Mouse (Mus musculus): ENCODE results near the gene Cdh4. TPM values are rescaled to one million over a fixed set of nuclear protein-coding genes. Genes with fewer than 3 reads are reported as not detected.

The Cdh4 gene
- polyA plus RNA-seq, 1 experiment from 2014 or later: 32.7 TPM

DNA sequence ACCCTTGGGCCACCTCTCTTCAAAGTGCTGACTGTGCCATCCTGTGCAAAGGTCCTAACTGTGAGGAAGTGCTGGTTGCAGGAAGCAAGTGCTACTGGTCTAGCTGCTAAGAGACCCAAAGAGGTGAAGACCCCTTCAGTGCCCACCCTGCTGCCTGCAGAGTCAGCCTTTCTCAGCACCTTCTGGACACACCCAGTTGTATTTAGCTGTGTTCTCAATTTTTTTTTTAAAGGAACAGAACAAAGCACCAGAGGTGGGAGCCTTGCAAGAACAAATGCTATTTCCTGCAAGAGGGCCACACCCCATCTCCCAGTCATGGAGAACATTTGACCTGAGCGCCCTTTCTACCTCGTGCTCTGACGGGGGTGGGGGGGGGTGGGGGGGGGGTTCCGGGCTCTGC is 138.2 kb downstream of the Cdh4 start:
- Histone ChIP-seq H3K4me1 (replicated peaks) (peaks cover 31% of the 10 kb centered on the region), H3K4me3 (no peak overlapping the region), H3K27ac (replicated peaks) (no peak overlapping the region), H3K9me3 (no peaks in the 10 kb centered on the region), H3K4me2 (no peak overlapping the region), H3K27me3 (no peaks in the 10 kb centered on the region), H3K9ac (no peak overlapping the region), H3K36me3 (no peaks in the 10 kb centered on the region)
- no peak for ATAC-seq (ENCODE audit: low read depth)
- WGBS: 78% methylated on average over 4 of the region's 4 CpGs

DNA sequence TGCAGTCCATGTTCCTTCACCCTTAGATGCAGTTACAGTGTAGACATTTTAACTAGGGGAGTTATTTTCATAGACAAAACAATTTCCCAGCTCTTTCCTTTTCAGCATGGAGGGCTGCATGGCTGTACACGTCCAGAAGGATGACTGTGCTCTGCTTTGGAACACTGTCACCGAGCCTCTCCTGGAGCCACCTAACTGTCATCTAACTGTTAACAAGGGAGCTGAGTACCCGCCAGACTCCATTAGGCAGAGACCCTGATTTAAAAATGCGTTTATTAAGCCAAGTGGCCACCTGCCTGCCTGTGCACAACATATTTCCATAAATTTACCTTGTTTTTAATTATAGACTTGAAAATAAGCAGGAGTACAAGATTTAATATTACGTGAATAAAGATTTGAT is 138.8 kb downstream of the Cdh4 start:
- no peak overlapping the region for H3K4me2 ChIP-seq
- H3K4me3 ChIP-seq: no peak overlapping the region
- peaks cover 31% of the 10 kb centered on the region for H3K4me1 ChIP-seq (replicated peaks)
- ATAC-seq (ENCODE audit: low read depth): no peak
- H3K9ac ChIP-seq: no peak overlapping the region
- 59% methylated on average over 5 of the region's 5 CpGs for WGBS
- H3K27ac ChIP-seq (replicated peaks): no peak overlapping the region
- H3K36me3 ChIP-seq: no peaks in the 10 kb centered on the region
- H3K27me3 ChIP-seq: no peaks in the 10 kb centered on the region
- H3K9me3 ChIP-seq: no peaks in the 10 kb centered on the region

DNA sequence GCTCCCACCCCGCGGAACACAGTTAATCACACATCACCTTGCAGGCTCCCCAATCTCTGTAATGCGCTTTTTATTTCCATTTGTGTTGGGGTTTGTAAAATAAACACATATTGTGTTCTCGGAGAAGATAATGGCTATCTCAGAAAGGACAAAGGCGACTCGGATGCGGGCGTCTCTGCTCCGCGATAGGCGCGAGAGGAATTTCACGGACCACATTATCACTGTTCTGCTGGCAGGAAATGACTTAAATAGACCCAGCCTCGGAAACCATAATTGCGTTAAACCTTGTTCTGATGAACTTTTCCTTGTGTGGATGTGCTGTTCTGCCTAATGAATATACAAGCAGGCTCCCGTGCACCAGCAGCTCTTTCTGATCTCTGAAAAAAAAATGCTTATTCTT is 140.7 kb downstream of the Cdh4 start:
- H3K36me3 ChIP-seq: no peaks in the 10 kb centered on the region
- no peak overlapping the region for H3K9ac ChIP-seq
- H3K27me3 ChIP-seq: no peaks in the 10 kb centered on the region; the same call in 1 of the 2 replicates
- no peak overlapping the region for H3K4me3 ChIP-seq
- H3K9me3 ChIP-seq: no peaks in the 10 kb centered on the region
- H3K4me2 ChIP-seq: peak overlapping the region; percentile 26
- 53% methylated on average over 16 of the region's 16 CpGs for WGBS
- H3K27ac ChIP-seq (replicated peaks): peak overlapping the region; percentile 61; the same call in 1 of the 2 replicates
- no peak for ATAC-seq (ENCODE audit: low read depth)
- peaks cover 31% of the 10 kb centered on the region for H3K4me1 ChIP-seq (replicated peaks)

DNA sequence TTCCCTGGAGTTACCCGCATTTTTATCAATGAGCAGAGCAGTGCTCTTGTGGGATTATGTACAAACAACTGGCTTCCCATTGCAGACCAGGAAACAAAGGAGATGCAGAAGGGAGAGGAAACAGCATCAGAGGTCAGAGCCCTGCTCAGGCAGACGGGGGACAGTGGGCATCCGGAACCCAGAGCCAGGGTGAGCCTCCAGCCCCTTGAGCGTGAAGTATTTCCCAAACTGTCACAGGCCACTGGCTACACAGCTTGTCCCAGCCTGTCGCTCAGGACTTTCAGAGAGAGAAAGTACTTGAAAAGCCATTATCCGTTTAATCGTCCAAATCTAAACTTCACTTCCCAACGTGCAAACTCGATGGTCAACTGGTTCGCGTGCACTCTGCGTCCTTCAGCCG is 142.4 kb downstream of the Cdh4 start:
- no peaks in the 10 kb centered on the region; the same call in 1 of the 2 replicates for H3K27me3 ChIP-seq
- no peak overlapping the region for H3K4me2 ChIP-seq
- H3K36me3 ChIP-seq: no peaks in the 10 kb centered on the region
- H3K9me3 ChIP-seq: no peaks in the 10 kb centered on the region
- no peak overlapping the region for H3K27ac ChIP-seq (replicated peaks)
- 76% methylated on average over 13 of the region's 13 CpGs for WGBS
- no peak overlapping the region for H3K4me3 ChIP-seq
- H3K4me1 ChIP-seq (replicated peaks): peaks cover 24% of the 10 kb centered on the region
- no peak for ATAC-seq (ENCODE audit: low read depth)
- no peak overlapping the region for H3K9ac ChIP-seq

DNA sequence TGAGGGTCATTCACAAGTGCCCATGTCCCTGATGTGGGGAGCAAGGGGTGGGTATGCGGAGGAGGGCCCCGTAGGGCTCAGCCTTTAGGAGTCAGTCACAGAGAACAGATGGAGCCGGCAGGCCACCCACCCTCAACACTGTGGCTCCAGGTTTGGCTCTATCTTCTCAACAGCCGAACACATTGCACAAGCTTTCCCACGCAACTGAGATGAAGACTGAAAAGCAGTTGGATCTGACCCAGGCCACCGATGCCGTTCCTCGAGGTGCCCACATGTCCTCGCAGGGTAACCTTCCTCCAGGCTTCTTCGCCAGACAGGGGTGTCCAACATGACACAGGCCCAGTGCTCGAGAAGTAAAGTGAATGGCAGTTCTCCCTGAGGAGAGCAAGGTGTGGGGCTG is 144.2 kb downstream of the Cdh4 start:
- Histone ChIP-seq H3K4me1 (replicated peaks) (peaks cover 24% of the 10 kb centered on the region), H3K36me3 (no peaks in the 10 kb centered on the region)
- ATAC-seq (ENCODE audit: low read depth): no peak

DNA sequence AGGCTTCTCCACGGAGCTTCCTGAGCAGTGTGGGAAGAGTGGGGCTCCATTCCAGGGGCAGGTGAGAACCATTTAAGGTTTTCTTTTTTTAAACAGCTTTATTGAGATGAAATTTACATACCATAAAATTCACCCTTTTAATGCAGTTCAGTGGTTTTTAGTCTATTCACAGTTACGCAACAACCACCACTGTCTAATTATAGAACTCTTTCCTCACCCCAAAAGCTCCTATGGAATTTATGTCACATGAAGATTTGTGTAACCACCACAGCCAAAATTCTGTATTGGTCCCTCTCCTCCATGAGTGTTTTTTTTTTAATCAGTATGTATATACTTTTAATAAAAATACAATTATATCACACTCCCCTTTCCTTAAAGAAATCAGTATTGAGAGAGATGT is 144.8 kb downstream of the Cdh4 start:
- Histone ChIP-seq H3K4me3 (no peak overlapping the region), H3K9ac (no peak overlapping the region), H3K36me3 (no peaks in the 10 kb centered on the region), H3K4me1 (replicated peaks) (peaks cover 29% of the 10 kb centered on the region), H3K9me3 (no peaks in the 10 kb centered on the region), H3K27me3 (no peaks in the 10 kb centered on the region; the same call in 1 of the 2 replicates), H3K27ac (replicated peaks) (no peak overlapping the region), H3K4me2 (no peak overlapping the region)
- ATAC-seq (ENCODE audit: low read depth): no peak
- 75% methylated on average over 2 of the region's 2 CpGs for WGBS

More for the DNA sequence above, 144.2 kb downstream of the Cdh4 start:
- WGBS: 89% methylated on average over 11 of the region's 11 CpGs
- Histone ChIP-seq H3K4me2 (no peak overlapping the region), H3K9ac (no peak overlapping the region), H3K4me3 (no peak overlapping the region), H3K27ac (replicated peaks) (no peak overlapping the region), H3K27me3 (no peaks in the 10 kb centered on the region; the same call in 1 of the 2 replicates), H3K9me3 (no peaks in the 10 kb centered on the region)

DNA sequence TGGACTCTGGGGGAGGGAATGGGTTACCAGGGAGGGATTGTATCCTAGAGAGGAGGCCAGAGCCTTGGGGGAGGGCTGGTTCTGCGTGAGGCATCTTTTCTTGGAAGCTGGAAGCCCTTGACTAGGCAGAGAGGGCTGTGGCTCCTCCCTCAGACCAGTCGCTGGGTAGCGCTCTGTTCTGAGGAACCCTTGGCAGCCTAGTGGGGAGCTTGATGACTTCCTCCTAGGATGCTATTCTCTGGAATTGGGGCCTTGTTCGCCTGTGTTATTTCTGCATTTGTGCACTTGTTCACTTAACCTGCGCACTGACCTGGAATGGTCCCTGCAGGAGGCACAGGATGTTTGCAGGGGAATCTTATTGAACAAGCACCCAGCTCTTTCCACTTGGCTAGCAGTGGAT is 149.4 kb downstream of the Cdh4 start:
- Histone ChIP-seq H3K4me1 (replicated peaks) (peaks cover 12% of the 10 kb centered on the region; the same call in 1 of the 2 replicates), H3K4me3 (no peak overlapping the region), H3K9me3 (no peaks in the 10 kb centered on the region), H3K9ac (no peak overlapping the region), H3K4me2 (no peak overlapping the region), H3K36me3 (no peaks in the 10 kb centered on the region), H3K27ac (replicated peaks) (no peak overlapping the region), H3K27me3 (no peaks in the 10 kb centered on the region)
- WGBS: 48% methylated on average over 5 of the region's 5 CpGs
- ATAC-seq (ENCODE audit: low read depth): no peak

DNA sequence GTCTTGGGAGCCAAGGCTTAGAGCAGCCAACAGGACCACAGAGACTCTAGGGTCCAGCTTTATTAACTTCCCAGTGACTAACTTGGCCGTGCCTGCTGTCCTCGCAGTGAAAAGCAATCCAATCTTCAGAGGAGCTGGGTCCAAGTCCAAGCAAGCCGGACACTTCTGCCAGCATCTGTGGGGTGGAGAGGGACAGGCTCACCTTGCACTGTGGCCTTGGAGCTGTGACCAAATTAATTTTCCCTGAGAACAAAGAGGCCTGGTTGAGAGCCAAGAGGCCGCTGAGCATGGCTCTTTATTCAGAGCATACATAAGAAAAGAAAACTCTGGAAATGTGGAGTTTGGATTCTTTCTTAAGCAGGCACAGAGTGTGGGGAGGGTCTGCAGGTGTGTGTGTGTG is 152.8 kb downstream of the Cdh4 start:
- H3K4me2 ChIP-seq: no peak overlapping the region
- H3K9ac ChIP-seq: no peak overlapping the region
- no peak overlapping the region for H3K4me3 ChIP-seq
- WGBS: 73% methylated on average over 4 of the region's 4 CpGs
- H3K9me3 ChIP-seq: no peaks in the 10 kb centered on the region
- H3K27me3 ChIP-seq: no peaks in the 10 kb centered on the region
- peaks cover 27% of the 10 kb centered on the region; the same call in 1 of the 2 replicates for H3K4me1 ChIP-seq (replicated peaks)
- ATAC-seq (ENCODE audit: low read depth): no peak
- H3K36me3 ChIP-seq: no peaks in the 10 kb centered on the region
- no peak overlapping the region for H3K27ac ChIP-seq (replicated peaks)

DNA sequence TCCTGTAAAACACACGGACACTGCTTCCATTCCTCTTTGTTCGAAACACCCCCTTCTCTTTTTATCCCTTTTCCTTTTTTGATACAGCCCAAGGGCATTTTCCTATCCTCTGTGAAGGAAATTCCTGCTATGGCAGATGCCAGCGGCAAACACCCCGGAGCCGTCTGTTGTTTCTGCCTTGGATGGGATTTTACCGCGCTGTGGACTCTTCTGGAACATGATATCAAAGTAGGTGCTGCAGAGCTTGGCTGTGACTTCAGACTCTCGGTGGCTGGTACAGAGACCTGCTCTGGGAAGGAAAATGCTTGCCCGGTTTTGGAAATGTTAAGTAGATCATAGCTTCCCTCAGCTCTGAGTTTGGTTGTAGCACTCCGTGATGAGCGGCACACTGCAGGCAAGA is 156.7 kb downstream of the Cdh4 start:
- 81% methylated on average over 11 of the region's 11 CpGs for WGBS
- H3K9me3 ChIP-seq: no peaks in the 10 kb centered on the region
- no peaks in the 10 kb centered on the region for H3K27me3 ChIP-seq
- no peak overlapping the region for H3K4me2 ChIP-seq
- H3K9ac ChIP-seq: no peak overlapping the region
- peaks cover 22% of the 10 kb centered on the region; the same call in 1 of the 2 replicates for H3K4me1 ChIP-seq (replicated peaks)
- H3K36me3 ChIP-seq: no peaks in the 10 kb centered on the region
- no peak for ATAC-seq (ENCODE audit: low read depth)
- no peak overlapping the region for H3K4me3 ChIP-seq
- no peak overlapping the region for H3K27ac ChIP-seq (replicated peaks)

DNA sequence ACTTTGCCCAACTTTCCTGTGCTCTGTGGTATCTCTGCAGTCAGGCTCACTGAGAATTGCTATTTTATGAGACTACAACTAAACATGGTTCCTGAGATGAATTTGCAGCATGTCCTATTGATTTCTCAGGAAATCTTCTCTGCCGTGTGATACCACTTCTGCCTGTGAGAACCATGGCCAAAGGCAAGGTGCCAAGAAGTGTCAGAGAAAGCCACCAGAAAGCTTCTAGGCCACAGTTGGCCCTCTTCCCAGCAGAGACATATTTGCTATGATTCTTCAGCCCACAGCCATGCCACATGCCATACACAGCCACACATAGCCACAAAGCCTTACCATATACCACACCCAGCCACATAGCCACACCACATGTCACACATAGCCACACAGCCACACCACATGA is 157.7 kb downstream of the Cdh4 start:
- Histone ChIP-seq H3K4me1 (replicated peaks) (peaks cover 22% of the 10 kb centered on the region; the same call in 1 of the 2 replicates), H3K9ac (no peak overlapping the region), H3K4me3 (no peak overlapping the region), H3K27ac (replicated peaks) (no peak overlapping the region), H3K4me2 (no peak overlapping the region), H3K36me3 (no peaks in the 10 kb centered on the region), H3K27me3 (no peaks in the 10 kb centered on the region), H3K9me3 (no peaks in the 10 kb centered on the region)
- no peak for ATAC-seq (ENCODE audit: low read depth)
- 87% methylated on average over 1 of the region's 1 CpGs for WGBS

DNA sequence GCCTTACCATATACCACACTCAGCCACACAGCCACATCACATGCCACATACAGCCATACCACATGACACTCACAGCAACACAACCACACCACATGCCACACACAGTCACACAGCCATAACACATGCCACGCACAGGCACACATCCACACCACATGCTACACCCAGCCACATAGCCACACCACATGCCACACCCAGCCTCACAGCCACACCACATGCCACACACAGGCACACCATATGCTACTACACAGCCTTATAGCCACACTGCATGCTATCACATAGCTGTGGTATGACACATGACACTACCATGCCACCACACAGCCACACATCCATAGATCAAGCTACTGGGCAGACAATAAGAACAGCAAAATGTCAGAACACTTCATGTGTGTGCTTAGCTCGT is 158.1 kb downstream of the Cdh4 start:
- peaks cover 23% of the 10 kb centered on the region for H3K4me1 ChIP-seq (replicated peaks)
- H3K36me3 ChIP-seq: no peaks in the 10 kb centered on the region
- no peak overlapping the region for H3K4me3 ChIP-seq
- ATAC-seq (ENCODE audit: low read depth): no peak
- H3K27me3 ChIP-seq: no peaks in the 10 kb centered on the region
- H3K4me2 ChIP-seq: no peak overlapping the region
- H3K9me3 ChIP-seq: no peaks in the 10 kb centered on the region
- no peak overlapping the region for H3K9ac ChIP-seq
- 76% methylated on average over 2 of the region's 2 CpGs for WGBS
- H3K27ac ChIP-seq (replicated peaks): no peak overlapping the region

DNA sequence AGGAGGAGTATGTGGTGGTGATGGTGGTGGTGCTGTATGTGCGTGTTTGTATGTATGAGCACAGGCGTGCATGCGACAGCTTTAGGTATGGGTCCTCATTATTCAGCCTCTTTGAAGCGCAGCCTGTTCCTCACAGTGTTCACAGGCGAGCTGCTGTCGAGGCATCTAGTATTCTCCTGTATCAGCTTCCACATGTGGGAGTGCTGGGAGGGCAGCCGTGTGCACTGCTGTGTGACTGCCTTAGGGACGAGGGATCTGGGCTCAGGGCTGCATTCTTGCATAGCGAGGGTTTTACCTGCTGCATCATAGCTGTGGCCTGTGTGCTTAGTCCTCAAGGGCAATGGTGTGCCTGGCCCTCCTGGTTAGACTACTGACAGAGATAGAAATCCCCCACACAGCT is 158.9 kb downstream of the Cdh4 start:
- ATAC-seq (ENCODE audit: low read depth): no peak

DNA sequence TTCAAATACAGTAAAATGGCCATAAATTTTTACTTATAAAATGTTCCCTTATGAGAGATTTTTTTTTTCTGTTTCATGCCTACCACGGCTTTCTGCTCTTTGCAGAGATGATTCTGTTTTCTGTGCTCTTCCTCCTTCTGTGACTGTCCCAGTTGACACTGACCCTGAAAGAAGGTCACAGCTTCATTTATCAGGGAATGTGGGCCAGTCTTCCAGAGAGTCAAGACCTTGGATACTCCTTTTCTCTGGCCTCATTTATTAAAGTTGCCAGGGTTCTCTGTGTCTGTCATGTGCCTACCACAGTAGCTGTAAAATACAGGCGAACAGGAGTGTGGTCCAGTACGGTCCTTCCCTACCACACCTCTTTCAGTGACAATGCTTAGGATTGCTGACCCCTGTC is 162.5 kb downstream of the Cdh4 start:
- Histone ChIP-seq H3K4me3 (no peak overlapping the region), H3K36me3 (no peaks in the 10 kb centered on the region), H3K9me3 (no peaks in the 10 kb centered on the region), H3K27ac (replicated peaks) (no peak overlapping the region), H3K9ac (no peak overlapping the region), H3K4me1 (replicated peaks) (peaks cover 10% of the 10 kb centered on the region), H3K4me2 (no peak overlapping the region), H3K27me3 (no peaks in the 10 kb centered on the region)
- ATAC-seq (ENCODE audit: low read depth): no peak
- 82% methylated on average over 3 of the region's 3 CpGs for WGBS

More for the DNA sequence above, 158.9 kb downstream of the Cdh4 start:
- Histone ChIP-seq H3K27me3 (no peaks in the 10 kb centered on the region), H3K9me3 (no peaks in the 10 kb centered on the region), H3K9ac (no peak overlapping the region), H3K4me3 (no peak overlapping the region), H3K36me3 (no peaks in the 10 kb centered on the region), H3K4me1 (replicated peaks) (peaks cover 25% of the 10 kb centered on the region), H3K27ac (replicated peaks) (no peak overlapping the region), H3K4me2 (no peak overlapping the region)
- 90% methylated on average over 9 of the region's 9 CpGs for WGBS

Measured in neural tube, embryonic 13.5 days (tissue).